Mouse (Mus musculus) MEL (cell line): ENCODE measurements around the gene Hoxc6. TPM values are rescaled to one million over a fixed set of nuclear protein-coding genes. Genes with fewer than 3 reads are reported as not detected.

ENCODE experiments used
- DNase-seq: peaks from one replicate; pipeline ENCODE4 v3.0.0; 2011; ENCODE audit warnings: low read depth, low spot score
- H3K27ac ChIP-seq: 2 replicates; pipeline ENCODE4 v1.5.1; 2012; ENCODE audit warnings: low read depth, mild to moderate bottlenecking, control low read depth, low read length, moderate library complexity; ENCODE audit not compliant: control insufficient read depth
- H3K27me3 ChIP-seq, 2 experiments: fragments of 150-350 bp in 1 of 2; sonication (generic) in 1 of 2; 2 replicates each; pipeline ENCODE4 v1.6.1; 2012; ENCODE audit warnings: low read length in 2 of 2, mild to moderate bottlenecking in 2 of 2, improper control_type of control experiment in 1 of 2, moderate library complexity in 1 of 2; ENCODE audit not compliant: insufficient read depth in 2 of 2, control insufficient read depth in 1 of 2
- H3K36me3 ChIP-seq, 2 experiments: 2 replicates each; pipeline ENCODE4 v1.6.1; 2012 to 2014; ENCODE audit warnings: low read length in 2 of 2, improper control_type of control experiment in 1 of 2, inconsistent platforms in 1 of 2, mild to moderate bottlenecking in 1 of 2; ENCODE audit not compliant: insufficient read depth in 2 of 2, control insufficient read depth in 1 of 2
- H3K4me1 ChIP-seq, 2 experiments: fragments of 150-350 bp in 1 of 2; sonication (generic) in 1 of 2; 2 replicates each; pipeline ENCODE4 v1.6.1; 2012; ENCODE audit warnings: low read length in 2 of 2, improper control_type of control experiment in 1 of 2, mild to moderate bottlenecking in 1 of 2; ENCODE audit not compliant: insufficient read depth in 2 of 2, control insufficient read depth in 1 of 2
- H3K4me3 ChIP-seq, 2 experiments: fragments of 150-350 bp in 1 of 2; sonication (generic) in 1 of 2; 2 replicates each; pipeline ENCODE4 v1.5.1; 2012; ENCODE audit warnings: low read depth in 2 of 2, low read length in 2 of 2, mild to moderate bottlenecking in 2 of 2, moderate library complexity in 2 of 2, control low read depth in 1 of 2, improper control_type of control experiment in 1 of 2; ENCODE audit not compliant: control insufficient read depth in 1 of 2, insufficient read depth in 1 of 2
- H3K79me2 ChIP-seq: 2 replicates; pipeline ENCODE4 v1.6.1; 2012; ENCODE audit warnings: mild to moderate bottlenecking, low read length, moderate library complexity; ENCODE audit not compliant: control insufficient read depth, poor library complexity, insufficient read depth
- H3K9ac ChIP-seq: 2 replicates; pipeline ENCODE4 v1.6.1; 2012; ENCODE audit warnings: low read depth, mild to moderate bottlenecking, control low read depth, low read length, moderate library complexity; ENCODE audit not compliant: control insufficient read depth, poor library complexity, severe bottlenecking
- H3K9me3 ChIP-seq: fragments of 150-350 bp; sonication (generic); replicated peaks from 2 replicates; pipeline ENCODE4 v1.6.1; 2012; ENCODE audit warnings: mild to moderate bottlenecking, low read length, improper control_type of control experiment, moderate library complexity; ENCODE audit not compliant: insufficient read depth
- BHLHE40 ChIP-seq: IDR thresholded peaks from 2 replicates; pipeline ENCODE4 v1.6.1; 2012; ENCODE audit warnings: low read depth, mild to moderate bottlenecking, inconsistent platforms, low read length, improper control_type of control experiment, borderline replicate concordance
- E2F4 ChIP-seq: IDR thresholded peaks from 2 replicates; pipeline ENCODE4 v1.6.1; 2011; ENCODE audit warnings: low read depth, low read length, improper control_type of control experiment, borderline replicate concordance
- ELF1 ChIP-seq: IDR thresholded peaks from 2 replicates; pipeline ENCODE4 v1.6.1; 2014; ENCODE audit warnings: low read depth, mild to moderate bottlenecking, inconsistent platforms, low read length, improper control_type of control experiment, moderate library complexity
- GABPA ChIP-seq: IDR thresholded peaks from 2 replicates; pipeline ENCODE4 v1.6.1; 2012; ENCODE audit warnings: low read depth, mild to moderate bottlenecking, inconsistent platforms, low read length, improper control_type of control experiment, moderate library complexity
- GATA1 ChIP-seq: IDR thresholded peaks from 2 replicates; pipeline ENCODE4 v1.6.1; 2011; ENCODE audit warnings: low read depth, low read length, improper control_type of control experiment
- HCFC1 ChIP-seq: IDR thresholded peaks from 2 replicates; pipeline ENCODE4 v1.6.1; 2012; ENCODE audit warnings: low read depth, mild to moderate bottlenecking, inconsistent platforms, low read length, improper control_type of control experiment, moderate library complexity
- MYC ChIP-seq: IDR thresholded peaks from 2 replicates; pipeline ENCODE4 v1.6.1; 2011; ENCODE audit warnings: low read depth, mild to moderate bottlenecking, low read length, improper control_type of control experiment, moderate library complexity
- NRF1 ChIP-seq: IDR thresholded peaks from 2 replicates; pipeline ENCODE4 v1.6.1; 2014; ENCODE audit warnings: low read depth, mild to moderate bottlenecking, inconsistent platforms, low read length, improper control_type of control experiment, moderate library complexity; ENCODE audit not compliant: poor library complexity, insufficient read depth, severe bottlenecking
- POLR2AphosphoS2 ChIP-seq: IDR thresholded peaks from 2 replicates; pipeline ENCODE4 v1.6.1; 2011; ENCODE audit warnings: low read length, improper control_type of control experiment
- POLR2AphosphoS5 ChIP-seq: IDR thresholded peaks from 2 replicates; pipeline ENCODE4 v1.6.1; 2012; ENCODE audit warnings: low read depth, borderline replicate concordance, mild to moderate bottlenecking, inconsistent platforms, low read length, moderate library complexity, mixed read lengths
- SIN3A ChIP-seq: IDR thresholded peaks from 2 replicates; pipeline ENCODE4 v1.6.1; 2012; ENCODE audit warnings: low read length, improper control_type of control experiment, inconsistent platforms
- SMC3 ChIP-seq: IDR thresholded peaks from 2 replicates; pipeline ENCODE4 v1.6.1; 2011; ENCODE audit warnings: low read depth, low read length, improper control_type of control experiment
- TAL1 ChIP-seq: IDR thresholded peaks from 2 replicates; pipeline ENCODE4 v1.6.1; 2012; ENCODE audit warnings: mild to moderate bottlenecking, inconsistent platforms, low read length, moderate library complexity, mixed read lengths
- TBP ChIP-seq: IDR thresholded peaks from 2 replicates; pipeline ENCODE4 v1.8.0; 2011; ENCODE audit warnings: low read depth, low read length, improper control_type of control experiment
- TCF12 ChIP-seq: IDR thresholded peaks from 2 replicates; pipeline ENCODE4 v1.6.1; 2014; ENCODE audit warnings: low read depth, mild to moderate bottlenecking, inconsistent platforms, low read length, improper control_type of control experiment, moderate library complexity
- UBTF ChIP-seq: IDR thresholded peaks from 2 replicates; pipeline ENCODE4 v1.6.1; 2012; ENCODE audit warnings: low read depth, mild to moderate bottlenecking, inconsistent platforms, low read length, improper control_type of control experiment, moderate library complexity, borderline replicate concordance; ENCODE audit not compliant: insufficient read depth
- USF1 ChIP-seq: IDR thresholded peaks from 2 replicates; pipeline ENCODE4 v1.6.1; 2014; ENCODE audit warnings: low read depth, mild to moderate bottlenecking, inconsistent platforms, low read length, improper control_type of control experiment, moderate library complexity
- USF2 ChIP-seq, 2 experiments: IDR thresholded peaks; 2 replicates each; pipeline ENCODE4 v1.6.1; 2011 to 2012; ENCODE audit warnings: improper control_type of control experiment in 2 of 2, low read length in 2 of 2, borderline replicate concordance in 1 of 2, inconsistent platforms in 1 of 2, low read depth in 1 of 2, mild to moderate bottlenecking in 1 of 2; ENCODE audit not compliant: insufficient read depth in 1 of 2
- ZC3H11A ChIP-seq: IDR thresholded peaks from 2 replicates; pipeline ENCODE4 v1.6.1; 2012; ENCODE audit warnings: low read depth, mild to moderate bottlenecking, inconsistent platforms, low read length, improper control_type of control experiment
- ZKSCAN1 ChIP-seq: IDR thresholded peaks from 2 replicates; pipeline ENCODE4 v1.6.1; 2012; ENCODE audit warnings: low read depth, mild to moderate bottlenecking, inconsistent platforms, low read length, improper control_type of control experiment, moderate library complexity
- ZMIZ1 ChIP-seq: IDR thresholded peaks from 2 replicates; pipeline ENCODE4 v1.6.1; 2012; ENCODE audit warnings: low read depth, mild to moderate bottlenecking, inconsistent platforms, low read length, improper control_type of control experiment, moderate library complexity
- ZNF384 ChIP-seq: IDR thresholded peaks from 2 replicates; pipeline ENCODE4 v1.6.1; 2012; ENCODE audit warnings: low read depth, mild to moderate bottlenecking, inconsistent platforms, low read length, improper control_type of control experiment
- polyA plus RNA-seq, 2 experiments: library from polyadenylated mRNA; stranded (reverse) in 1 of 2; unstranded in 1 of 2; fragments of >175 nt in 1 of 2; fragments of >200 nt in 1 of 2; gene quantifications; 2 replicates each; pipeline versions ENCODE4 v1.2.1 to v1.2.4; 2012; ENCODE audit warnings: low replicate concordance in 2 of 2, low read depth in 1 of 2; ENCODE audit not compliant: insufficient read length in 2 of 2, insufficient read depth in 1 of 2, missing spikeins in 1 of 2
- total RNA-seq: library from RNA; depleted of rRNA; stranded (reverse); fragments of 300-350 nt; gene quantifications from 2 replicates; pipeline ENCODE4 v1.2.3, GENCODE M21; 2012

Gene Hoxc6
- total and polyA plus RNA-seq, 3 experiments: 2.3 to 9.4 TPM; not detected in 1

DNA sequence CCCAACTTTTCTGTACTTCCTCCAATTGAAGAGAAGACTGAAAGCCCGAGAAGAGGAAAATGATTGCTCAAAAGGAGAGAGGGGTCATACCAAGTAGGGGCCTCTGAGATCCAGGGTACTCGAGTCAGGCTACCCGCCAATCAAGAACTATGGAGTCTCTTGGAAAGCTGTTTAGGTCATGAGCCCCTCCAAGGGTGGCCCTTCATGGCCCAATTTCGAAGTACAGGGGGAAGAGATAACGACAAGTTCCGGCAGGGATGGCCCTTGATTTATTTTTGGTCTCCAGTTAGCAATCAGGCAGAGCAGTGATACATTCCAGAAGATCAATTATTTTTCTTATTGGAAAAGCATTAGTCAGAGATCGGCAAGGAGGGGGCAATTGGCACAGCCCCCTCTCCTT is 6.3 kb upstream of the Hoxc6 start:
- Histone ChIP-seq H3K79me2 (no peaks in the 10 kb centered on the region), H3K36me3 (peaks cover 0 to 8% of the 10 kb centered on the region in 2 experiments; a peak in 1 of 4 replicates), H3K4me3 (no peak overlapping the region), H3K4me1 (0 out of 4 replicates have a peak, but pooled peaks cover 0 to 7% of the 10 kb centered on the region in 2 experiments), H3K9ac (no peak overlapping the region), H3K9me3 (no peaks in the 10 kb centered on the region), H3K27me3 (no peaks in the 10 kb centered on the region), H3K27ac (no peak overlapping the region)
- TF ChIP-seq SMC3 (no peak), ZC3H11A (no peak), SIN3A (no peak), HCFC1 (no peak), ZNF384 (no peak), MYC (no peak), E2F4 (no peak), POLR2AphosphoS2 (no peak), TCF12 (no peak), NRF1 (no peak), ZKSCAN1 (no peak), TAL1 (no peak), GABPA (no peak), POLR2AphosphoS5 (no peak), USF1 (no peak), BHLHE40 (no peak)
- DNase-seq: no peak

DNA sequence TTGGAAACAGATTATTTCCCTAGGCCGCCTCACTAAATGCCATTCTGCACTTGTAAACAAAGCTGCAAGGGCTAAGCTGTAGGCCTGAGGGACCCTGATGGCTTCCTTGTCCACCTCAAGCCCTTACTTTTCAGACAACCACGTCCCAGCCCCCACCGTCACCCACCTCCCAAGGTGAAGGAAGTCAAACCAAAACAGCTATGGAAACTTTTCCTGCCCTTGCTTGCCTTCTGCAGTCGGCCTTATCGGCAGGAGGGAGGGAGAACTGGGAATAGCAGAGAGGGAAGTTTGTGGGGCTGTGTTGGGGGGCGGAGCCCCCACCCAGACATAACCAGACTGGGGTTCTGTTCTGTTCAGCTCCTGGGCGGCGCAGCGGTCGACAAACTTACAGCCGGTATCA is 5.9 kb upstream of the Hoxc6 start:
- 0 out of 4 replicates have a peak, but pooled peaks cover 0 to 10% of the 10 kb centered on the region in 2 experiments for H3K4me1 ChIP-seq
- no peaks in the 10 kb centered on the region for H3K79me2 ChIP-seq
- no peak for TF ChIP-seq ELF1
- no peak for TF ChIP-seq GATA1
- no peak for TF ChIP-seq POLR2AphosphoS2
- no peak for TF ChIP-seq UBTF
- TF ChIP-seq USF2 (IDR thresholded peaks at IDR 0.05; ENCODE audit: borderline replicate concordance in 1 of 2, insufficient read depth in 1 of 2, low read depth in 1 of 2, low read length in 2 of 2): no peak
- TF ChIP-seq ZMIZ1: no peak
- no peak for TF ChIP-seq ZNF384
- TF ChIP-seq TBP: no peak
- peaks cover 0 to 11% of the 10 kb centered on the region in 2 experiments; a peak in 1 of 4 replicates for H3K36me3 ChIP-seq
- no peak overlapping the region for H3K4me3 ChIP-seq
- no peak for DNase-seq
- H3K27me3 ChIP-seq: no peaks in the 10 kb centered on the region
- no peak overlapping the region for H3K27ac ChIP-seq
- no peaks in the 10 kb centered on the region for H3K9me3 ChIP-seq
- no peak overlapping the region for H3K9ac ChIP-seq
